Mouse (Mus musculus) heart, postnatal 0 days (tissue): ENCODE measurements around the gene Etfbkmt. TPM values are rescaled to one million over a fixed set of nuclear protein-coding genes. Genes with fewer than 3 reads are reported as not detected.

Source experiments
- ATAC-seq: fragments of 200-750 bp; cut with Nextera tagmentation; 2 replicates; pipeline ENCODE4 v1.8.0; 2017; ENCODE audit warnings: low read depth, moderate number of reproducible peaks, moderate library complexity; ENCODE audit not compliant: insufficient read depth
- DNase-seq: peaks from one replicate; pipeline ENCODE4 v3.0.0-alpha.2; 2016; ENCODE audit warnings: low spot score
- H3K27ac ChIP-seq: fragments of 300-500 bp; sonication (generic); 2 replicates; pipeline ENCODE4 v1.5.1; 2014; ENCODE audit warnings: low read depth, mild to moderate bottlenecking
- H3K27me3 ChIP-seq: fragments of 300-500 bp; sonication (generic); 2 replicates; pipeline ENCODE4 v1.6.1; 2014; ENCODE audit warnings: low read length, mixed read lengths; ENCODE audit not compliant: control insufficient read depth, insufficient read depth
- H3K36me3 ChIP-seq: fragments of 300-500 bp; sonication (generic); replicated peaks from 2 replicates; pipeline ENCODE4 v1.6.1; 2014; ENCODE audit warnings: low read length, mixed read lengths; ENCODE audit not compliant: control insufficient read depth, insufficient read depth
- H3K4me1 ChIP-seq: fragments of 300-500 bp; sonication (generic); 2 replicates; pipeline ENCODE4 v1.6.1; 2014; ENCODE audit warnings: antibody characterized with exemption; ENCODE audit not compliant: control insufficient read depth, insufficient read depth
- H3K4me2 ChIP-seq: fragments of 300-500 bp; sonication (generic); 2 replicates; pipeline ENCODE4 v1.6.1; 2014; ENCODE audit warnings: low read depth, mild to moderate bottlenecking, low read length, moderate library complexity
- H3K4me3 ChIP-seq: fragments of 300-500 bp; sonication (generic); 2 replicates; pipeline ENCODE4 v1.5.1; 2014; ENCODE audit warnings: low read depth, low read length
- H3K9ac ChIP-seq: fragments of 300-500 bp; sonication (generic); replicated peaks from 2 replicates; pipeline ENCODE4 v1.6.1; 2014; ENCODE audit warnings: low read depth, low read length, mixed read lengths
- H3K9me3 ChIP-seq: fragments of 300-500 bp; sonication (generic); replicated peaks from 2 replicates; pipeline ENCODE4 v1.6.1; 2016; ENCODE audit warnings: low read length; ENCODE audit not compliant: control insufficient read depth
- CTCF ChIP-seq: IDR thresholded peaks from 2 replicates; pipeline ENCODE4 v1.5.1; 2016; ENCODE audit warnings: antibody characterized with exemption, control low read depth, low read depth
- EP300 ChIP-seq: IDR thresholded peaks from 2 replicates; pipeline ENCODE4 v1.6.1; 2016; ENCODE audit warnings: antibody characterized with exemption, low read depth
- WGBS: fragments of 180-500 bp; shearing (Covaris S2); extraction: QIAGEN DNeasy Blood & Tissue Kit; methylation state at CpG from one replicate; pipeline ENCODE4 v1.1.7; 2014; 5-methylcytosine and 5-hydroxymethylcytosine counted together
- polyA plus RNA-seq: library from polyadenylated mRNA; unstranded; fragments of >200 nt; fragmentation: Nextera tagmentation; extraction: Ambion mirVana; gene quantifications from 2 replicates; pipeline ENCODE4 v1.2.1, GENCODE M21; 2015
- total RNA-seq: library from RNA; depleted of rRNA; stranded (reverse); fragments of >200 nt; gene quantifications from 2 replicates; pipeline ENCODE4 v1.2.3, GENCODE M21; 2014; ENCODE audit warnings: low replicate concordance

The Etfbkmt gene
- total and polyA plus RNA-seq, 2 experiments from 2014 or later: 21.8 to 22.4 TPM

DNA sequence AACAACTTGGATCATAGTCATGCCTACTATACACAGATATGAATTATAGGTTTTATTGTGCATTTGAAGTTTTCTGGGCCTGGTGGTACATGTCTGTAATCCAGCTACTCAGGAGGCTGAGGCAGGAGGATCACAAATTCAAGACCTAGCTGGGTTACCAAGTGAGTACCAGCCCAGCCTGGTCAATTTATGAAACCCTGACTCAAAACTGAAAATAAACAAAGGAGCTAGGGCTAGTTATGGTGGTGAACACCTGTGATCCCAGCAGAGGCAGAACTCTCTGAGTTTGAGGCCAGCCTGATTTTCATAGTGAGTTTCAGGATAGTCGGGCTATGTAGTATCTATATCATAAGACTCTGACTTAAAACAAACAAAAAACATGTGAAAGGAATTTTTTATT lies 42.4 kb upstream of the Etfbkmt start:
- peaks cover 11% of the 10 kb centered on the region; the same call in 1 of the 2 replicates for H3K4me1 ChIP-seq
- no peak overlapping the region for H3K4me2 ChIP-seq
- H3K27me3 ChIP-seq: no peaks in the 10 kb centered on the region
- ATAC-seq (no peak), DNase-seq (no peak)
- WGBS: 93% methylated on average over 1 of the region's 1 CpGs
- no peak overlapping the region for H3K9ac ChIP-seq
- no peak overlapping the region for H3K4me3 ChIP-seq
- no peaks in the 10 kb centered on the region for H3K36me3 ChIP-seq
- no peaks in the 10 kb centered on the region for H3K9me3 ChIP-seq
- no peak overlapping the region for H3K27ac ChIP-seq
- TF ChIP-seq EP300 (no peak), CTCF (no peak)

DNA sequence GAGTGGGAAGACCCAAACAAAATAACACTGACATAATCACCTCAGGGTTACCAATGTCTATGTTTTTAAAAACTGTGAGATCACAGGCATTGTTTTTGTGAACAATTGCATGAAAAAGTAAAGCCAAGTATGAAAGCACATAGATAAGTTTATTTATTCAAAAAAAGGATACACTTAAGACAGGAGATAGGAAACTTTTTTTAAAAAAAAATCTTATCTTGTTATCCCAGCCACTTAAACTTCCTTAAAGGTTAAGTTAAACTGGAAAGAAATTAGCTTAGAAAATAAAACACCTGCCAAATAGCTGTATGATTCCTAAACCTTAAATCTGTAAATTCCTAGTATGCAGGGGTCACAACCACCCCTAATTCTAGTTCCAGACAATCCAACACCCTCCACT lies 40.7 kb upstream of the Etfbkmt start:
- no peak for ATAC-seq
- Histone ChIP-seq H3K4me3 (0 out of 2 replicates have a peak overlapping the region, but pooled peaks have one; percentile 9), H3K4me1 (peaks cover 11% of the 10 kb centered on the region; the same call in 1 of the 2 replicates), H3K4me2 (peak overlapping the region; percentile 83; the same call in 1 of the 2 replicates), H3K9me3 (no peaks in the 10 kb centered on the region), H3K27me3 (no peaks in the 10 kb centered on the region), H3K36me3 (no peaks in the 10 kb centered on the region), H3K27ac (0 out of 2 replicates have a peak overlapping the region, but pooled peaks have one; percentile 30), H3K9ac (no peak overlapping the region)
- no peak for DNase-seq
- TF ChIP-seq CTCF: no peak
- no peak for TF ChIP-seq EP300

DNA sequence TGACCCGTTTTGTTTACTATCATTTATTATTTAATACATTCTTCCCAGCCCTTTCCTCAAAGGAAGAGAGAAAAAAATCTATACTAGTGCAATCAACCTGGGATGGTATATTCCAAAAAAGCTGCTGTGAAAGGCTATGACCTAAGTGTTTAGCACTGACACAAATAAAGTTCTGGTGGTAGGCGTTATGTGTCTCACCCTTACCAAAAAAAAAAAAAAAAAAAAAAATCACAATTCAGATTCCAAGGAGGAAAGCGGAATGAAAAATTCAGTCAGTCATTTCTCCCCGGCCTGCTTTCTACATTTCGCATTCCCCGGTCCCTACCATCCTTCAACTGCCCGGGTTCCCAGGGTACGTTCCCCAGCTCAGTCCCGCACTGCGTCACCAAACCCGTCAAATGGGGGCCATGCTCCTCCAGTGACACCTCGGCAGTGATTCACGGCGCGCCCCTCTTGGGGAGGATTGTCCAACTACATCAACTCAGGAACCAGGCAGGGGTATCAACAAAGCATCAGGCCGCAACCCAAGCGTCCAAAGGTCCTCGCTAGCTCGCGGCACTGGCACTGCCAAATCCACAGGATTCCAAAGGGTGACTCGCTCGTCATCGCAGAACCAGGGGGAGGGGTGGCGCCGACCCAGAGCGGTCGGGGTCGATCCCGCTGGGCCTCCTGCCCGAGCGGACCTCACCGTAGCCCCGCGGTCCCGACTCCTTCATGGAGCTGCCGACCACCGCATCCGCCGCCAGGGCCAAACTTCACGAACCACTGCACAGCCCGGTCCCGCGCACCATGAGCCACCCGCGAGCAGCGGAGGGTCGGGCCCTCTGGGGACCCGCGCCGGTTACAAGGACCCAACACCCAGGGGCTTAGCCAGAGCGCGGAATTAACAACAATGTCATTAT lies 39.2 kb upstream of the Etfbkmt start:
- Histone ChIP-seq H3K9me3 (no peaks in the 10 kb centered on the region), H3K36me3 (no peaks in the 10 kb centered on the region), H3K4me2 (peak overlapping the region; percentile 83), H3K4me3 (peak overlapping the region; percentile 92), H3K27ac (peak overlapping the region; percentile 94), H3K27me3 (no peaks in the 10 kb centered on the region), H3K9ac (peak overlapping the region; percentile 91), H3K4me1 (no peaks in the 10 kb centered on the region)
- no peak for TF ChIP-seq EP300
- TF ChIP-seq CTCF: no peak
- 1% methylated on average over 52 of the region's 52 CpGs for WGBS
- peak; percentile 41 for DNase-seq
- ATAC-seq: peak; percentile 31

DNA sequence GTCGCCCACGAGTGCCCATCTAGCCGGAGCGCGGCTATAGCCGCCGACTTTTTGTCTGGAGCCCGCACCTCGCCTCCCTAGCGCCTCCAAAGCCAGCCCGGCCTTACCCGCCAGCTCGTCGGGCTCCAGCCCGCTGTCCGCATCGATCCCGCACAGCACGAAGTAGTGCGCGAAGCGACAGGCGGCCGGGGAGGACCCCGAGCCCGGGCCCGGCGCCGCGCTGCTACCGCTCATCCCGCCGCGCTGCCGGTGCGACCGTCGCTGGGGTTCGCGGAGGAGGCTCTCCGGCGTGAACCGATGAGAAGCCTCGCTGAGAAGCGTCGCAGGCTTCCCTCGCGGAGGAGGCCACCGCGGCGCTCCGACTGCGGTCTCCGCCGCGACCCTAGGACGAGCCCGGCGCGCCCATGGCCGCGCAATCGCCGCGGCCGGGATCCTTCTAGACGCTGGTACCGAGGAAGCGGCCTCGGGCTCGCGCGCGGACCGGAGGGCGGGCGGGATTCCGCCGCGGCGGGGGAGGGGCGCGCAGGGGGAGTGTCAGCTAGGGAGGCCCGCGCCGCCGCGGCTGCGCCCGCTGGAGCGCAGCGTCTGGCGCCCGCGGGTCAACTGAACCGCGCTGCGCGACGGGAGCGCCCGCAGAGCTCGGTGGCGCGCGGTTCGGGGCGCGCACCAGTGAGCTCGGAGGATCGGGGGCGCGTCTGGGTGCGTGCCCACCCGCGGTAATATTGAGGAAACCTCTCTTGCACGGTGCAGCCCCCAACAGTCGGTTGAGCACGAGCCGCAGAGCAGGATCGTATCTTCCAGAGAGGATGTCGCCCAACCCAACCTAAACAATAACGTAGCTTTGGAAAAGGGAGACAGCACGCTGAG lies 38.3 kb upstream of the Etfbkmt start, which contains the start of gene Dennd5b:
TSS of gene Dennd5b (minus strand) at position 605 of the 867 bp plus-strand sequence.
- DNase-seq: peak; percentile 73
- WGBS: under 1% methylated on average over 101 of the region's 124 CpGs

DNA sequence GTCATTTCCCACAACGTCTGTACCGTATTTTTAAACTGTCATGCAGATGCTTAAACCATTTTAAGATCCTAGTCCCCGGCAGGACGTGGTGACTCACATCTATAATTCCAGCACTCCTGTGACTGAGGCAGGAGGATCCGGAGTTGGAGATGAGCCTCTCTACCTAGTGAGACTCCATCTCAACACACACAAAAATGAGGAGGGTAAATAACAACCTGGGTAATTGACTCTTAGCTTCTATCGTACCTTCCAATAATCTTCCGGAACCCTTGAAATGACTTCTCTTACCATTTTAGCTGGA lies 37.8 kb upstream of the Etfbkmt start:
- DNase-seq (no peak), ATAC-seq (no peak)
- TF ChIP-seq EP300 (no peak), CTCF (no peak)
- peak overlapping the region; percentile 83 for H3K4me2 ChIP-seq
- H3K9ac ChIP-seq: peak overlapping the region; percentile 91
- H3K27me3 ChIP-seq: no peaks in the 10 kb centered on the region
- WGBS: 9% methylated on average over 7 of the region's 7 CpGs
- no peaks in the 10 kb centered on the region for H3K9me3 ChIP-seq
- peak overlapping the region; percentile 92 for H3K4me3 ChIP-seq
- no peaks in the 10 kb centered on the region for H3K36me3 ChIP-seq
- peak overlapping the region; percentile 94 for H3K27ac ChIP-seq
- H3K4me1 ChIP-seq: no peaks in the 10 kb centered on the region

More for the DNA sequence above, 38.3 kb upstream of the Etfbkmt start, which contains the start of gene Dennd5b:
- peak; percentile 90 for ATAC-seq
- peak within 1 kb of the TSS; percentile 92 for H3K4me3 ChIP-seq
- no peaks in the 10 kb centered on the region for H3K27me3 ChIP-seq
- TF ChIP-seq EP300: no peak
- TF ChIP-seq CTCF: no peak
- no peaks in the 10 kb centered on the region for H3K4me1 ChIP-seq
- H3K36me3 ChIP-seq: no peaks in the 10 kb centered on the region
- H3K9me3 ChIP-seq: no peaks in the 10 kb centered on the region
- peak within 1 kb of the TSS; percentile 94 for H3K27ac ChIP-seq
- H3K9ac ChIP-seq: peak within 1 kb of the TSS; percentile 91
- peak within 1 kb of the TSS; percentile 83 for H3K4me2 ChIP-seq
